Mouse (Mus musculus) lung, postnatal 0 days (tissue): ENCODE results near the gene Psors1c2. TPM values are rescaled to one million over a fixed set of nuclear protein-coding genes. Genes with fewer than 3 reads are reported as not detected.

Source experiments
- ATAC-seq: fragments of 200-750 bp; cut with Nextera tagmentation; 2 replicates; pipeline ENCODE4 v1.8.0; 2017; ENCODE audit warnings: moderate library complexity
- DNase-seq: peaks from one replicate; pipeline ENCODE4 v3.0.0-alpha.2; 2016; ENCODE audit warnings: low spot score
- H3K27ac ChIP-seq: fragments of 300-500 bp; sonication (generic); 2 replicates; pipeline ENCODE4 v1.5.1; 2014; ENCODE audit warnings: antibody characterized with exemption, mild to moderate bottlenecking, low read length, mixed read lengths
- H3K27me3 ChIP-seq: fragments of 300-500 bp; sonication (generic); replicated peaks from 2 replicates; pipeline ENCODE4 v1.6.1; 2014; ENCODE audit warnings: low read length, mixed read lengths; ENCODE audit not compliant: insufficient read depth
- H3K36me3 ChIP-seq: fragments of 300-500 bp; sonication (generic); 2 replicates; pipeline ENCODE4 v1.6.1; 2014; ENCODE audit warnings: low read length, mixed read lengths; ENCODE audit not compliant: insufficient read depth
- H3K4me1 ChIP-seq: fragments of 300-500 bp; sonication (generic); 2 replicates; pipeline ENCODE4 v1.6.1; 2014; ENCODE audit warnings: antibody characterized with exemption, low read depth, low read length, mixed read lengths; ENCODE audit not compliant: insufficient read depth
- H3K4me2 ChIP-seq: fragments of 300-500 bp; sonication (generic); replicated peaks from 2 replicates; pipeline ENCODE4 v1.6.1; 2014; ENCODE audit warnings: low read depth, mild to moderate bottlenecking, low read length, moderate library complexity, mixed read lengths
- H3K4me3 ChIP-seq: fragments of 300-500 bp; sonication (generic); 2 replicates; pipeline ENCODE4 v1.5.1; 2014; ENCODE audit warnings: low read depth, low read length
- H3K9ac ChIP-seq: fragments of 300-500 bp; sonication (generic); replicated peaks from 2 replicates; pipeline ENCODE4 v1.6.1; 2014; ENCODE audit warnings: low read depth, mild to moderate bottlenecking
- H3K9me3 ChIP-seq: fragments of 300-500 bp; sonication (generic); 2 replicates; pipeline ENCODE4 v1.6.1; 2016; ENCODE audit warnings: low read length, mixed read lengths
- CTCF ChIP-seq: IDR thresholded peaks from 2 replicates; pipeline ENCODE4 v1.5.1; 2016; ENCODE audit warnings: antibody characterized with exemption, mild to moderate bottlenecking
- EP300 ChIP-seq: IDR thresholded peaks from 2 replicates; pipeline ENCODE4 v1.6.1; 2016; ENCODE audit warnings: antibody characterized with exemption, mild to moderate bottlenecking, control low read depth
- WGBS: fragments of 180-500 bp; shearing (Covaris S2); extraction: QIAGEN DNeasy Blood & Tissue Kit; methylation state at CpG from one replicate; pipeline ENCODE4 v1.1.7; 2014; 5-methylcytosine and 5-hydroxymethylcytosine counted together
- polyA plus RNA-seq: library from polyadenylated mRNA; unstranded; fragments of >200 nt; fragmentation: Nextera tagmentation; extraction: Ambion mirVana; gene quantifications from 2 replicates; pipeline ENCODE4 v1.2.1, GENCODE M21; 2015

The Psors1c2 gene
- polyA plus RNA-seq, 1 experiment from 2014 or later: not detected

DNA sequence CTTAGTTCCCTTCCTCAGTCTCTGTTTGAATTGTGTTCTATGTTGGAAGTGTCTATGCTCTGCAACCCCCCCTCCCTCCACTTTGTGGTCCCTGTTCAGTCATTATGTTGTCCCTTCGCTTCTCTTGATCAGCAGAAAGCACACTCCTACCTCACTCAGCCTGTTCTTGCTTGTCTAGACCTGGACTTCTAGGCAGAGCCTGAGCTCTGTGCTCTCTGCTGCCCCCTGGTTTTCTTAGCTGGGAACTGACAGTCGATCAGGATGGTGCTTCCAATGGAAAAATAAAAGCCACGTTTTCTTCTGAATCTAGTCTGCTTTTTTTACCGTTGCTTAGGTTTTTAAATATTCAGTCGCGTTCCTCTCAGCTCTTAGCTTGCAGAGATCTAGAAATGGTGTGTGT lies 1.3 kb downstream of the Psors1c2 start:
- H3K4me2 ChIP-seq: no peak overlapping the region
- no peaks in the 10 kb centered on the region; the same call in 1 of the 2 replicates for H3K27me3 ChIP-seq
- H3K4me3 ChIP-seq: no peak overlapping the region
- no peak overlapping the region for H3K27ac ChIP-seq
- no peak for TF ChIP-seq EP300
- peak; percentile 95 for TF ChIP-seq CTCF
- peaks cover 4% of the 10 kb centered on the region; the same call in 1 of the 2 replicates for H3K36me3 ChIP-seq
- 7% methylated on average over 6 of the region's 6 CpGs for WGBS
- no peaks in the 10 kb centered on the region for H3K4me1 ChIP-seq
- no peaks in the 10 kb centered on the region for H3K9me3 ChIP-seq
- ATAC-seq: peak; percentile 70
- peak; percentile 77 for DNase-seq
- no peak overlapping the region for H3K9ac ChIP-seq

DNA sequence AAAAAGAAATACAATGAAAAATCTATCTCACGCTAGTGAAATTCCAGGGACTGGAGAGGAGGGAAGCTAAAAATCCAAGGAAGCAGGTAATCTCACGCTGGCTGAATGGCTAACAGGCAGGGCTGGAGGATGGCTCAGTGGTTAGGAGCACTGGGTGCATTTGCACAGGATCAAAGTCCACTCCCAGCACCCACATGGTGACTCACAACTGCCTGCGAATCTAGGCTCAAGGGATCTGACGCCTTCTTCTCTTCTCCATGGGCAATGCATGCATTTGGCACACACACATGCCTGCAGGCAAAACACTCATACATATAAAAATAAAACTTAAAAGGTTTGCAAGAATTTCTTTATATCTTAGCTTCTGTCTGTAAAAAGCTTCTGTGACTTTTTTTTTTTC lies 4.4 kb downstream of the Psors1c2 start:
- ATAC-seq (no peak), DNase-seq (no peak)
- no peak overlapping the region for H3K27ac ChIP-seq
- 82% methylated on average over 4 of the region's 4 CpGs for WGBS
- H3K4me2 ChIP-seq: no peak overlapping the region
- H3K9ac ChIP-seq: no peak overlapping the region
- no peaks in the 10 kb centered on the region for H3K36me3 ChIP-seq
- no peaks in the 10 kb centered on the region for H3K4me1 ChIP-seq
- no peak for TF ChIP-seq CTCF
- H3K4me3 ChIP-seq: no peak overlapping the region
- H3K9me3 ChIP-seq: no peaks in the 10 kb centered on the region
- H3K27me3 ChIP-seq: no peaks in the 10 kb centered on the region; the same call in 1 of the 2 replicates

GRCm38 (mm10) chr17:35538476-35538875 lies 5.5 kb downstream of the Psors1c2 start:
- DNase-seq (no peak), ATAC-seq (no peak)
- Histone ChIP-seq H3K27ac (no peak overlapping the region), H3K9me3 (no peaks in the 10 kb centered on the region), H3K4me1 (no peaks in the 10 kb centered on the region), H3K4me2 (no peak overlapping the region), H3K4me3 (no peak overlapping the region), H3K27me3 (no peaks in the 10 kb centered on the region; the same call in 1 of the 2 replicates), H3K9ac (no peak overlapping the region), H3K36me3 (no peaks in the 10 kb centered on the region)
- TF ChIP-seq CTCF (no peak), EP300 (no peak)
- WGBS: 88% methylated on average over 1 of the region's 1 CpGs

GRCm38 (mm10) chr17:35539540-35539939 lies 6.5 kb downstream of the Psors1c2 start:
- Histone ChIP-seq H3K27ac (no peak overlapping the region), H3K4me1 (0 out of 2 replicates have a peak, but pooled peaks cover 3% of the 10 kb centered on the region), H3K4me2 (no peak overlapping the region), H3K27me3 (no peaks in the 10 kb centered on the region; the same call in 1 of the 2 replicates), H3K9ac (no peak overlapping the region), H3K9me3 (no peaks in the 10 kb centered on the region), H3K4me3 (no peak overlapping the region), H3K36me3 (no peaks in the 10 kb centered on the region)
- TF ChIP-seq EP300 (no peak), CTCF (no peak)
- ATAC-seq (no peak), DNase-seq (no peak)
- WGBS: 52% methylated on average over 10 of the region's 10 CpGs

GRCm38 (mm10) chr17:35542761-35543411 lies 9.9 kb downstream of the Psors1c2 start:
- H3K9ac ChIP-seq: no peak overlapping the region
- no peak for ATAC-seq
- H3K4me2 ChIP-seq: no peak overlapping the region

GRCm38 (mm10) chr17:35543412-35543861 lies 10.4 kb downstream of the Psors1c2 start:
- ATAC-seq (peak; percentile 58), DNase-seq (peak; percentile 60)
- Histone ChIP-seq H3K9ac (no peak overlapping the region), H3K4me1 (peaks cover 4% of the 10 kb centered on the region; the same call in 1 of the 2 replicates), H3K4me3 (no peak overlapping the region), H3K4me2 (no peak overlapping the region), H3K27me3 (no peaks in the 10 kb centered on the region), H3K27ac (no peak overlapping the region), H3K9me3 (no peaks in the 10 kb centered on the region), H3K36me3 (no peaks in the 10 kb centered on the region)
- no peak for TF ChIP-seq EP300
- 38% methylated on average over 14 of the region's 14 CpGs for WGBS

More at GRCm38 (mm10) chr17:35542761-35543411, 9.9 kb downstream of the Psors1c2 start:
- Histone ChIP-seq H3K27ac (no peak overlapping the region), H3K27me3 (no peaks in the 10 kb centered on the region; the same call in 1 of the 2 replicates), H3K36me3 (no peaks in the 10 kb centered on the region), H3K9me3 (no peaks in the 10 kb centered on the region), H3K4me1 (0 out of 2 replicates have a peak, but pooled peaks cover 3% of the 10 kb centered on the region), H3K4me3 (no peak overlapping the region)
- no peak for DNase-seq
- TF ChIP-seq EP300: no peak
- TF ChIP-seq CTCF: no peak
- 74% methylated on average over 15 of the region's 15 CpGs for WGBS
